Mouse (Mus musculus) frontal cortex, postnatal 25 days (tissue): ENCODE results near the gene Npnt.

ENCODE experiments used
- DNase-seq, 2 experiments: peaks; one replicate each; pipeline ENCODE4 v3.0.0; 2022; ENCODE audit warnings: low spot score in 2 of 2

Npnt gene

DNA sequence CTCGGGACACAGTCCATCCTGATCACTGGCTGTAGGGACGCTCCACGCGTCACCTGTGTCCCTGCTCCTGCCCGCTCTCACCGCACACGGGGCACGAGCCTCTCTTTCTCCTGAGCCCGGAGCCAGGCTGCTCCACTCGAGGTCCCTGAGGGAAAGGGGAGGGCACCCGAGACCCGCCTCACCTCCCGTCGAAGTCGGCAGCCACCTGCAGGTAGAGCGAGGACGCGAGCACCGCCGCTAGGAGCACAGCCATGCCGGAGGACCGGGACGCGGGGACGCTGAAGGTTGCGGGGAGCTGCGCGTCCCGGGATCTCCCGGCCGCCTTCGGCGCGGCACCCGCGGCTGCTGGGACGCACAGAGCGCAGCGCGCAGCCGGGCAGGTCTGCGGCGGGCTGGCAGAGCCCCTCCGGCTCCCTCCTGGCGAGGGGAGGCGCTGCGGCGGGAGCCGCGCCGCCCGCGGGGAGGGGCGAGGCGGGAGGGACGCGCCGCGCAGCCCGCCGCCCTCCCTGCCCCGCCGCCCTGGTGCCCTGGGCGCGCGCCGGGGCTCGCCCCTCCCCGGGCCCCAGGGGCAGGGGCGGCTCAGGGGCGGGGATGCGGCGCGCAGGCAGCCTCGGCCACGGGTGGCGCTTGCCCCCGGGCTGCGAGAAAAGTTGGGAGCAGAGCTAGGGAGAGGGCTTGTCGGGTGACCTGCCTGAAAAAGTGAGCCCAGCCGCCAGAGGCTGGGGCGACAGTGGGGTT, at the start of gene Npnt:
TSS of gene Npnt (minus strand) at position 501 of the 738 bp plus-strand sequence.
- no peak for DNase-seq

- DNase-seq, result no peak
Observed at GRCm38 (mm10) chr3:132996299-132996698, 46.2 kb upstream of the Npnt start.

DNA sequence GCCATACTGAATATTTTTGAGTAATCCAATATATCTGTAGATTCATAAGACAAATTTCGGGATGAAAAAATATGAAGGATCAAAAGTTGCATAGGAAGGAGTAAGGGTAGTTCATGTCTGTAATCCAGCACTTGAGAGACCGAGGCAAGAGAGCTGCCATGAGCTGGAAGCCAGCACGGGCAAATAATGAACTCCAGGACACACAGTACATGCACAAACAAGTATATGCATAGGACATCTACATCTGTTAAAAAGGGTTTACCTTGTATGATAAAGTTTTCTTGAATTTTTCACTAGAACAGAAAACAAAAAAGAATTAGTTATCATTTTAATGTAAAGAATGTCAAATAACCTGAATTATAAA, 45.8 kb upstream of the Npnt start:
- no peak for DNase-seq

DNA sequence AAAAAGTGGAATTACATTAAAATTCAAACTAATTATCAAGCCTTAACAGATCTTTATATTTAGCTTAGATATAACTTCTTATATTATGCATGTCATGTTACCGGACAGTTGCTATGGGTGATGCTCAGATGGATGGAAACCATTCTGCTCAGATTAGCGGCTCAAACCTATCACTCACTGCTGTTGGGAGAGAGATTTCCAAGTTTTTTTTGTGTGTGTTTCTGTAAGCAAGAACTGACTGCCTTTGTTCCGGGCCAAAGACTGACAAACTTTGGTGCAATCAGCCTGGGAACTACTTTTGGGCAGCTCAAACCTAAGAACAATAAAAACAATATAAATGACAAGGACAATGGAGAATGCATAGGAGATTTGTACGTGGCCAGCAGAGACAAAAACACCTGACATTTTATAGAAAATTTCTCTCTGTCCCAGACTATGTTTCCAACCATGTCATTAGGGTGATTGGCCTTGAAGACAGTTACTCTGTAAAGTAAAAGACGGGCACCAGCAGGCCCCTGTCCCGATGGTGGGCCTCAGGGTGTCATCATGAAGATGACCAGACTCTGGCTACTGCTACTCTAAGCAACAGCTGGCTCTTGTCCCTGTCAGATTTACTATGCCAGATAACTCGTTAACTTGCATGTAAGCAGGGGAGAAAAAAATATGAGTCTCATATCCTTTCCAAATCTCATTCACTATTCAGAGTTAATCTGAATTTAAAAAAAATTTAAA, 45.2 kb upstream of the Npnt start:
- no peak for DNase-seq

DNA sequence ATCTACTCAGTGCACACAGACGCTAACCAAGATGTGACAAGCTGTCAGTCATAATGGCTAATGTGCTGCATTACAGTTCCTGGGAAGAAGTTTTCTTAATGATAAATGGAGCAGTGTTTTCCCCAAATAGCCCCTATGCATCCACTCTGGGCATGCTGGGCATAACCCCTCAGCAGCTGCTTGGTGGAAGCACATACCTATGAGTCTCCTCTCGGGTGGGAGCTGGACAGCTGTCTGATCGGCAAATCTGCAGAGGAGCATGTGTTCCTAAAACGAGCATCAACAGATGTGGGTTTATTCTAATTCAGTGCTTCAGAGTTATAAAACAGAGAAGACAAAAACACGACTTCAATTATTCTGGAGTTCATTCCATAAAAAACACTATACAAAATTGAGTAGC, 36.1 kb upstream of the Npnt start:
- DNase-seq, result no peak

DNA sequence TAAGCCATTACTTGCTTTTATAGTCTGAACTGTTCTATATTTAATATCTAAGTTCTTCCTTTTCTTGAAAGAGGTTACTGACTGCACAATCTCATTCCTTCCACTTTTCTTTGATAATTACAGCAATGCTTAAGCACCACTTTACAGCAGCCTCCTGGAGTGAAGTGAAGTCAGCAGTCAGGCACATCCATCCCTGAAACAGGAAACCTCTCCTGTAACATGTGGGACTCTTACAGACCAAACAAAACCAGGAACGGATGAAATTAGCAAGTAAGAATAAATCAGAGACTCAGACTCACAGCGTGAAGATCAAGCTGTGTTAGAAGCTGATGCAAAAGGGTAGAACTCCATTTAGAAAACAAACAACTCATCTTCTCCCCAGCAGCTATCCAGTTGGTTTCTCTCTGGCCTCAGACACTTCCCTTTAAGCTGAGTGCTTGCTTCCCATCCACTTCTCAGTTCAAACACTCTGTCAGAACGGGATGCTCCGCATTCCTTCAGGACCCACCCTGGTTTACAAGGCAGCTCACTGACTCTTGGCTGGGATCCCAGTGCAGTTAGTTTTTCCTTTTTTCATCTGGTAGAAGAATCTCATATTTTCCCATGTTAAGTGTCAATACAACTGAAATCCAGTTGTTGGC, 33.9 kb upstream of the Npnt start:
- DNase-seq, result no peak

- DNase-seq, result no peak
Observed at GRCm38 (mm10) chr3:132981968-132982367, 31.9 kb upstream of the Npnt start.

- DNase-seq, result no peak
Observed at GRCm38 (mm10) chr3:132979781-132980461, 29.8 kb upstream of the Npnt start.

DNA sequence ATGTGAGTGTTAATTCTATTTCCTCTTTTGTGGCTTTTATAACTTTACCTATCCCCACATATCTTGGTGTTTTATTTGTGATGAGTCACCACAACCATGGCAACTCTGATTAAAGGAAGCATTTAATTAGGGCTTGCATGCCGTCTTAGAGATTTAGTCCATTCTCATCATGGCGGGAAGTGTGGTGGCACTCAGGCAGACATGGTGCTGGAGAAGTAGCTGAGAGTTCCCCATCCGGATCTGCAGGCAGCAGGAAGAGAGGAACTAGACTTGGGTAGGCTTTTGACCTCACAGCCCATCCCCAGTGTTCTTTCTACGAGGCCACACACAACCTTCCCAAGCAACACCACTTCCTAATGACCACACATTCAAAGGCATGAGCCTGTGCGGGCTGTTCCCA, 16.2 kb upstream of the Npnt start:
- no peak for DNase-seq

DNA sequence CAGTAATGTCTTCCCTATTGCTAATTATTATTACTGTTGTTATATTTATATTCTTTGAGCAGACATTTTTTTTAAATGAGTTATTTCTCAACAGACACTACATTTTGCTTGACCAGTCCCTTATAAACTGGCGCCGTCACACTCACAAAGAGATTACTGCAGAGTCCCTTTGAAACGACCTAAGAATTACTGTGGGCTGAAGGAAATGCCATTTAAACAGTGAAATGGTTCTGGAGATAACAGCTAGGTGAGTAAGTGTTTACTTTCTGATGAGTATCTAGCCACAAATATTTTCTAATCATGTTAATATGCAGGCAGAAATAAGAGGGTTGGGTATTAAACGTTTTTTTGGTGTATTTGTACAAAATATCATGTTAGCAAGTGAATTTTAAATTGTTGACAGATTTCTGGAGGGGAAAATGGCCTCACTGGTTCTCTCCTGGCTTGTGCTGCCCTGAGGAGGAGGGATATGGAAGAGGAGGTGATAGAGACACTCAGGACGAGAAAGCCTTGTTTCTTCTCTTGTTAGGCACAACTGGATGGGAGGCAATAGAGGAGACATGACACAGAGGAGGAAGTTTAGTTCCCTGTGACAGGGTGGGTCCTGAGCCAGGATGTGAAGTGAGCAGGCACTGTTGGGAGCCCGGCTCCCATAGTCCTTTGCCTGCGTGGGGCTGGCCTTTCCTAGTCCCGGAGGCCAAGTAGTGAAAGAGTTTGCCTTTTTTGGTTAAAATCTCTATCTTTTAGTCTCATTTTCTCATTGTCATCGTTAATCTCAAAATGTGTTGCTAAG, 14.8 kb upstream of the Npnt start:
- DNase-seq, result no peak

GRCm38 (mm10) chr3:132962631-132963361, 12.7 kb upstream of the Npnt start:
- DNase-seq, result no peak

DNA sequence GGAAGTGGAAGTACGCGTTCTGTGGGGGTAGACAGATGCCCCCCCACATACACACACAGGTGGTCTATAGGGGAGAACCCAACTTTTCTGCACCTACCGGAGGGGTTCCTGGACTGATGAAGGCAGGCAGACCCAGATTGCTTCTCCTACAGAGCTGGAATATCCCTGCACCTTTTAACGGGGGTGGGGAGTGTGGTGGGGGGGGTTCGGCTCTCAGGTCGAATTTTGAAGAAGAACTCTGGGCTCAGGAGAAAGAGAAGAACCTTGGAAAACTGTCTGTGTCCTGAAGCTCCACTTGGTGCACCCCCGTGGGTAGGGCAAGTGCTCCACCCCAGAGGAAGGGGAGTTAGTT, 414 bp upstream of the Npnt start:
- DNase-seq, result no peak

GRCm38 (mm10) chr3:132949380-132949790, 706 bp downstream of the Npnt start:
- DNase-seq, result peak in 1 of 2 experiments; percentile 6

DNA sequence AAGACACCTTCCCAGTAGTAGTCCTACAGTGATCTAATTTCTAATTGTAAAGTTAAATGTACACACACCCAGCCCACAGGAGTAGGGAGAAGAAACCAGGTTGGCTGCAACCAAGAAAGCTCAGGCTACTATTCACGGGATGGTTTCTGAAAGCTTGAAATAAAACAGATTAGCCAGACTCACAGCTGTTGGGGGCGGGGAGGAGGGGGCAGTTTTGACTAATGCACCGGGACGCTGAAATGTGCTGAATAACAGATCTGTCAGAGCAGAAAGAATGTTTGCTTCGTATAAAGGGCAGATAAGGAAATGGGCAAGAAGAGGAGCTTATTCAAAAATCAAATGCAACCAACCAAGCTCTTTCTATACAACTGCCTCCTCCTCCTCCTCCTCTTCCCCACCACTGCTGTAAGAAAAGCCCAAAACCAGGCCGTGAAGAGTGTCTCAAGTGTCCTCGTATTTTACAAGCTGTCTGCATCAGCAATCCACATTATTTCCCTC, 1.7 kb downstream of the Npnt start:
- DNase-seq, result no peak

DNA sequence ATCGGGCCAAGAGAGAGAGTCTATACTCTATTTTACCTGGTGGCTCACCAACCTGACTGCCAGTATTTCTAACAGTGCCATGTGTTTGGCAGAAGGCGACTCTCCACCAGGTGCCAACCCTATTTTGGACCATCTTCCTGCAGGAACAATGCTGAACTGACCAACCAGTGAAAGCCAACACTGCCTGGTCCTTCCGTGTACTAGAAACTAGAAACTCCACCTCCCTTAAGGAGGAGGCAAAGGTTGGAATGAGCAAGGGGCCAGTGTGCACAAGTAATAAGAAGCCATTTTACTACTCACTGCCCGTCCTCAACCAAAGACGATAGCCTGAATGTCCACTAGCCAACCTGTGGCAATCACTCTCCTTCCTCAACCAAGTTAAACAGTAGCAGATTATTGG, 4.0 kb downstream of the Npnt start:
- no peak for DNase-seq

DNA sequence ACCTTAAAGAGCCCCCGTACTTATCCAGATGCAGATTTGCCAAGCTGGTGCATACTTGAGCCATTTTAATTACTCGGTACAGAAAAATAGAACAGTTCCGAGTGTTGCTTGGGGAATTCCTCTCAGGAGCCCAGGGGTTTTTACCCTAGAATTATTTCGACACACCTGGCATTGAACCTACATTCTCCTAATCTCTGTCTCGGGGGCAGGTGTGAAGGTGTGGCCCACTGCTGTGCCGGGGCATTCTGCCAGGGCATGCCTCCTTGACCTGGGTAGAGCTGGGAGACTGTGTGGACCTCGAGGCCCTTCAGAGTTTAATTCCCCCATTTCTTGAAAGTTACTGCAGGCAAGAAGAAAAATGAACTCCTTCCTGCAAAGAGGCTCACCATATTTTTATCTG, 4.4 kb downstream of the Npnt start:
- DNase-seq, result no peak

GRCm38 (mm10) chr3:132944609-132945008, 5.5 kb downstream of the Npnt start:
- no peak for DNase-seq

GRCm38 (mm10) chr3:132944193-132944592, 5.9 kb downstream of the Npnt start:
- no peak for DNase-seq

- no peak for DNase-seq
Observed at GRCm38 (mm10) chr3:132942778-132943177, 7.3 kb downstream of the Npnt start.

GRCm38 (mm10) chr3:132940181-132940990, 9.7 kb downstream of the Npnt start:
- DNase-seq, result no peak
